Mouse (Mus musculus) kidney, embryonic 14.5 days (tissue): ENCODE measurements around the gene Plod3. TPM values are rescaled to one million over a fixed set of nuclear protein-coding genes. Genes with fewer than 3 reads are reported as not detected.

Experiments used
- microRNA counts: library from miRNA; unstranded; fragments of <30 nt; microRNA quantifications from one replicate; lab custom pipeline; 2017
- microRNA-seq: library from miRNA; unstranded; fragments of <30 nt; microRNA quantifications from one replicate; pipeline ENCODE4, GENCODE M21; 2016
- polyA plus RNA-seq: library from polyadenylated mRNA; unstranded; fragments of >200 nt; fragmentation: Nextera tagmentation; extraction: Ambion mirVana; gene quantifications from 2 replicates; pipeline ENCODE4 v1.2.1, GENCODE M21; 2014

Plod3 gene
- polyA plus RNA-seq, 1 experiment from 2014 or later, result 41.4 TPM

MicroRNAs within 50 kb of the gene (microRNA counts, 519-probe panel; counts per million panel counts)
- not detected for microRNA mmu-miR-702 (lab: Ali Mortazavi, UCI)

Small RNA genes within 50 kb of the gene (microRNA-seq; reads per million reads assigned to microRNA genes)
- gene Mir702, result 34.7 reads per million, percentile 42 among the genes with 10 or more reads in this experiment

Other genes starting within 250 kb of the Plod3 start
- gene Col26a1, start 103.8 kb upstream of the Plod3 start, polyA plus RNA-seq, result 37.5 and 44.0 TPM in 2 replicates
- 85.0 and 86.7 TPM in 2 replicates for gene Ift22, start 78.9 kb upstream of the Plod3 start, polyA plus RNA-seq
- gene Fis1, start 33.7 kb upstream of the Plod3 start, polyA plus RNA-seq, result 333 and 398 TPM in 2 replicates
- gene Cldn15, start 20.4 kb upstream of the Plod3 start, polyA plus RNA-seq, result 1.5 and 1.7 TPM in 2 replicates
- gene Znhit1, start 1.0 kb downstream of the Plod3 start, polyA plus RNA-seq, result 80.6 and 93.2 TPM in 2 replicates
- gene Vgf, start 39.4 kb downstream of the Plod3 start, polyA plus RNA-seq, result 0.16 and 0.36 TPM in 2 replicates
- gene Ap1s1, start 59.1 kb downstream of the Plod3 start, polyA plus RNA-seq, result 145 and 152 TPM in 2 replicates
- gene Serpine1, start 85.2 kb downstream of the Plod3 start, polyA plus RNA-seq, result 0.26 and 0.32 TPM in 2 replicates
- gene Trim56, start 129.2 kb downstream of the Plod3 start, polyA plus RNA-seq, result 9.7 TPM in 2 replicates
- gene Muc3, start 162.3 kb downstream of the Plod3 start, polyA plus RNA-seq, result not detected in 2 replicates
- gene Muc3a, start 225.4 kb downstream of the Plod3 start, polyA plus RNA-seq, result 0.11 and 0.13 TPM in 2 replicates